Mouse (Mus musculus) telencephalon, adult 2 months (tissue): ENCODE data around the gene Slc22a7.

Experiments
- DNase-seq: peaks from one replicate; pipeline ENCODE4 v3.0.0-alpha.2; 2011; ENCODE audit warnings: low read depth, low spot score

The Slc22a7 gene

GRCm38 (mm10) chr17:46436672-46437366 lies 1.4 kb downstream of the Slc22a7 start:
- no peak for DNase-seq

- DNase-seq: no peak
Measured at GRCm38 (mm10) chr17:46433627-46434026, 4.6 kb downstream of the Slc22a7 start.

GRCm38 (mm10) chr17:46428761-46429414 lies 9.4 kb downstream of the Slc22a7 start, which contains the start of gene Crip3:
Gene Crip3 (plus strand): TSS chr17:46428926.
- no peak for DNase-seq

- DNase-seq: no peak
Measured at GRCm38 (mm10) chr17:46426496-46426895, 11.8 kb downstream of the Slc22a7 start.

GRCm38 (mm10) chr17:46419717-46420116 lies 18.5 kb downstream of the Slc22a7 start:
- DNase-seq: no peak

GRCm38 (mm10) chr17:46418628-46419027 lies 19.6 kb downstream of the Slc22a7 start:
- peak; percentile 11 for DNase-seq

GRCm38 (mm10) chr17:46408478-46408877 lies 29.8 kb downstream of the Slc22a7 start:
- DNase-seq: no peak

- no peak for DNase-seq
Measured at GRCm38 (mm10) chr17:46394631-46395030, 43.6 kb downstream of the Slc22a7 start.

GRCm38 (mm10) chr17:46393012-46393411 lies 45.2 kb downstream of the Slc22a7 start:
- DNase-seq: no peak

GRCm38 (mm10) chr17:46388200-46388599 lies 50.1 kb downstream of the Slc22a7 start:
- no peak for DNase-seq

- no peak for DNase-seq
Measured at GRCm38 (mm10) chr17:46384061-46384801, 54.0 kb downstream of the Slc22a7 start.

- DNase-seq: peak; percentile 93
Measured at GRCm38 (mm10) chr17:46383294-46384060, 54.8 kb downstream of the Slc22a7 start, which contains the start of gene Zfp318. Gene Zfp318 (plus strand): TSS chr17:46383731.
